Mouse (Mus musculus) cortical plate, adult 2 months (tissue): ENCODE results near the gene Grik4.

Experiments used
- CTCF ChIP-seq: fragments of 200-500 bp; IDR thresholded peaks from 2 replicates; pipeline ENCODE4 v1.5.1; 2011; ENCODE audit warnings: mild to moderate bottlenecking, control low read depth, low read length; ENCODE audit not compliant: insufficient read depth; ENCODE audit errors: extremely low read depth
- POLR2A ChIP-seq: fragments of 200-500 bp; IDR thresholded peaks from 2 replicates; pipeline ENCODE4 v1.6.1; 2011; ENCODE audit warnings: mild to moderate bottlenecking, low read length, control low read depth; ENCODE audit not compliant: insufficient read depth; ENCODE audit errors: extremely low read depth

GRCm38 (mm10) chr9:42798280-42798679 lies 146.0 kb downstream of the Grik4 start:
- TF ChIP-seq CTCF (no peak), POLR2A (no peak)
